Mouse (Mus musculus) thymus, adult 2 months (tissue): ENCODE measurements at regions not wholly inside any gene's neighbourhood (a gene's known extent, or its start where the extent isn't known, plus 50 kb on each side); places are given as distances from the start of the nearest gene placed in this dataset.

ENCODE experiments used
- CTCF ChIP-seq: fragments of 200-500 bp; IDR thresholded peaks from 2 replicates; pipeline ENCODE4 v1.5.1; 2012; ENCODE audit warnings: mild to moderate bottlenecking, control low read depth, low read length, moderate library complexity, borderline replicate concordance; ENCODE audit not compliant: control insufficient read depth, poor library complexity, insufficient read depth; ENCODE audit errors: extremely low read depth
- POLR2A ChIP-seq: fragments of 200-500 bp; IDR thresholded peaks from 2 replicates; pipeline ENCODE4 v1.6.1; 2012; ENCODE audit warnings: mild to moderate bottlenecking, low read length, control low read depth, moderate library complexity; ENCODE audit not compliant: control insufficient read depth, poor library complexity, insufficient read depth; ENCODE audit errors: extremely low read depth

DNA sequence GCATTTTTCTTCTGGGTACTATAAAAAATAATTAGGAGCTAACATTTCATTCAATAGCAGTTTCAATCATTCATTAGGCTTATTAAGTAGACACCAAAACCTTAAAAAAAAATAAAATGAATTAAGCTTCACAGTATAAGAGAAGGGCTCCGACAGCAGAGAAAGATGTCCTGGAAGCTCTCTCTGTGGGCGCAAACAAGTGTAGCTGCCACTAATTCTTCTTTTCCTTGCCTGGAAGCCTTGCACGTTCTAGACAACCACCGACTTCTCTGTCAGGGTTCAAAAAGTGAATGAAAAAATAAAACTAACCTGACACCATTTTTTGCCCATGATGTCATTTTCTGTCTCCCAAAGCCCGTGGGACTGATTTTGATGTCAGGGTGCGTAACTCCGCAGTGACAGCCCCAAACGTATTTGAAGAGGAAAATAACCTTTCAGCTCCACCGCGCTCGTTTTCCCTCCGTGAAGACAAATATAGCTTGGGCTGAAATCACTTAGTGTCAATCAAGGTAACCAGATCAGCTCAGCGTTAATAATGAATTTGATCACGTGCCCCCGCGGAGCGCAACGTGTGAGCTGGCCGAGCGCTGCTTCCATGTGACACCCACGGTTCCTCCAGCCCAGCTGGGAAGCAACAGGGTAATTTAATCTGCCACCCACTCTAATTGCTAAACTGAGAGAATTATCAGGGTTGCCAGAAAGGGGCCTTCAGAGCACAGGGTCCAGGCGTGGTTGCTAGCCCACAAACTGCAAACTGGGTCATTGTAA, 169.8 kb upstream of the Six2 start:
- TF ChIP-seq POLR2A (no peak), CTCF (no peak)
